11 mouse cellular contexts compared by ENCODE assay signal in the genomic region with DNA sequence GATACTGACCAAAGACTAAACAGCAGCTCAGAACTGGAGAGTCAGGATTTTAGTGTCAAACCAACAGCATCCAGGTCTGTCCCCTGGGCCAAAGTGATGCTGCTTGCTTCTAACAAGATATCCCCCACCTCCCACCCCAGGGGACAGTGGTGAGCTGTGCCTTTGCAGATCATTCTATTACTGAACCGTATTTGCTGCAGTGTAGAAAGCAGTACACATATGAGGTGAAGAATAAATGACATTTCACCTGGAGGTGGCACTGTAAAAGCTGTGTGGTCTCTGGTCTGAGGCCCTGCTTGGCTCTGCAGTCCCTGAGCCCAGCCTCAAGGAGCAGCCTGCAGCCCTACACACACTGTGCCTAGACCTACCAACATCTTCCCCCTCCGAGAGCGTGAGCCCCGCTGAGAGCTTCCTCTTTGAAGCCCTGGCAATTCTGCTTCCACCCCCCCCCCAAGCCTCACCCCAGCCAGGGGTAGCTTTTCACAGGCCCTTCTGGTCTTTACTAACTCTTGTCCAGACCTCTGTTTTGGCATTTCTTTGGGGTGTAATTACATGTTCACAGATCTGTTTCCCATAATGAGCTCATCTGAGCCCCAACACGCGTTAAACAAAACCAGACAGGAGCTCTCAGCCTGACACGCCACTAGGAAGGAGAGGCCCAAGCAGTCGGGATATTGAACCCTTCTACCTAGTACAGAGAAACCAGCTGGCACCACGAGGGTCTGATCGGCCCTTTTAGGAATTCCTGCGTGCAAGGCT. TPM values are rescaled to one million over a fixed set of nuclear protein-coding genes. Genes with fewer than 3 reads are reported as not detected.
DNase-seq lines count a peak whose midpoint lies in the region; ATAC-seq and TF ChIP-seq lines count a peak whose summit lies in the region.
"Had no signal": no experiment of that assay in that cellular context is flagged by ENCODE, and none has a peak within 500 bp of the region (broad histone marks: within the 10 kb centered on the region; RNA-seq: fewer than 3 reads in every experiment).

No protein-coding gene starts in this region.

- H3K36me3 ChIP-seq in heart, embryonic 13.5 days: peaks cover 9% of the 10 kb centered on the region; the same call in 1 of the 2 replicates
- peaks cover 48% of the 10 kb centered on the region for H3K36me3 ChIP-seq in embryonic facial prominence, embryonic 10.5 days (replicated peaks)
- no peaks in the 10 kb centered on the region; the same call in 1 of the 2 replicates for H3K36me3 ChIP-seq in forebrain, postnatal 0 days (ENCODE audit: insufficient read depth)
- H3K36me3 ChIP-seq in midbrain, embryonic 12.5 days: peaks cover 12% of the 10 kb centered on the region
- H3K36me3 ChIP-seq: heart, embryonic 15.5 days had no signal

- H3K27ac ChIP-seq in heart, embryonic 13.5 days (replicated peaks): no peak overlapping the region
- H3K27ac ChIP-seq in embryonic facial prominence, embryonic 10.5 days (replicated peaks): peak overlapping the region; percentile 82
- H3K27ac ChIP-seq in forebrain, postnatal 0 days (ENCODE audit: low read depth, low read length): no peak overlapping the region
- H3K27ac ChIP-seq in midbrain, embryonic 12.5 days (replicated peaks): peak overlapping the region; percentile 39
- H3K27ac ChIP-seq: heart, embryonic 15.5 days had no signal

- 0 out of 2 replicates have a peak, but pooled peaks have one; percentile 19 for TF ChIP-seq CTCF in forebrain, postnatal 0 days (IDR thresholded peaks at IDR 0.05; ENCODE audit: low read depth)

- H3K27me3 ChIP-seq in heart, embryonic 13.5 days (replicated peaks): peaks cover 7% of the 10 kb centered on the region; the same call in 1 of the 2 replicates
- H3K27me3 ChIP-seq in embryonic facial prominence, embryonic 10.5 days (replicated peaks; ENCODE audit: low read depth, poor library complexity, severe bottlenecking): peaks cover 36% of the 10 kb centered on the region
- H3K27me3 ChIP-seq in forebrain, postnatal 0 days (ENCODE audit: insufficient read depth, low read length): no peaks in the 10 kb centered on the region
- H3K27me3 ChIP-seq in midbrain, embryonic 12.5 days: peaks cover 47% of the 10 kb centered on the region

- no peak overlapping the region for H3K4me3 ChIP-seq in heart, embryonic 13.5 days
- H3K4me3 ChIP-seq in embryonic facial prominence, embryonic 10.5 days: peak overlapping the region; percentile 36; the same call in 1 of the 2 replicates
- no peak overlapping the region for H3K4me3 ChIP-seq in forebrain, postnatal 0 days (ENCODE audit: low read depth, low read length)
- no peak overlapping the region for H3K4me3 ChIP-seq in midbrain, embryonic 12.5 days
- H3K4me3 ChIP-seq: heart, embryonic 15.5 days had no signal

- no peak overlapping the region for H3K4me2 ChIP-seq in heart, embryonic 13.5 days
- H3K4me2 ChIP-seq in forebrain, postnatal 0 days (ENCODE audit: low read depth): no peak overlapping the region
- no peak overlapping the region for H3K4me2 ChIP-seq in midbrain, embryonic 12.5 days (replicated peaks)
- H3K4me2 ChIP-seq: heart, embryonic 15.5 days; liver, embryonic 11.5 days had no signal

- DNase-seq in heart, adult 8-10 months (ENCODE audit: low spot score): no peak
- peak; percentile 76 for DNase-seq in embryonic facial prominence, embryonic 10.5 days (ENCODE audit: low spot score)
- peak; percentile 14 for DNase-seq in forebrain, postnatal 0 days
- no peak for DNase-seq in frontal cortex, postnatal 10 days (ENCODE audit: low spot score in 2 of 2)
- DNase-seq in cerebellum, postnatal 36 days: no peak
- DNase-seq: kidney, adult 2 months had no signal

- H3K4me1 ChIP-seq in heart, embryonic 13.5 days: peaks cover 55% of the 10 kb centered on the region
- peaks cover 73% of the 10 kb centered on the region for H3K4me1 ChIP-seq in embryonic facial prominence, embryonic 10.5 days
- no peaks in the 10 kb centered on the region; the same call in 1 of the 2 replicates for H3K4me1 ChIP-seq in forebrain, postnatal 0 days (ENCODE audit: insufficient read depth)
- H3K4me1 ChIP-seq in midbrain, embryonic 12.5 days: peaks cover 44% of the 10 kb centered on the region

- no peaks in the 10 kb centered on the region for H3K9me3 ChIP-seq in heart, embryonic 13.5 days
- H3K9me3 ChIP-seq in embryonic facial prominence, embryonic 10.5 days: peaks cover 8% of the 10 kb centered on the region
- H3K9me3 ChIP-seq in forebrain, postnatal 0 days (ENCODE audit: low read length): no peaks in the 10 kb centered on the region
- no peaks in the 10 kb centered on the region for H3K9me3 ChIP-seq in midbrain, embryonic 12.5 days
- H3K9me3 ChIP-seq: heart, embryonic 15.5 days had no signal

- WGBS in heart, embryonic 13.5 days: 55% methylated on average over 11 of the region's 11 CpGs
- 8% methylated on average over 11 of the region's 11 CpGs for WGBS in embryonic facial prominence, embryonic 10.5 days
- 16% methylated on average over 11 of the region's 11 CpGs for WGBS in forebrain, postnatal 0 days
- WGBS in midbrain, embryonic 12.5 days: 9% methylated on average over 11 of the region's 11 CpGs

- peak overlapping the region; percentile 9; the same call in 1 of the 2 replicates for H3K9ac ChIP-seq in heart, embryonic 13.5 days
- no peak overlapping the region for H3K9ac ChIP-seq in forebrain, postnatal 0 days
- H3K9ac ChIP-seq in midbrain, embryonic 12.5 days (replicated peaks): no peak overlapping the region
- H3K9ac ChIP-seq: heart, embryonic 15.5 days had no signal

- no peak for ATAC-seq in heart, embryonic 13.5 days (ENCODE audit: extremely low read depth, insufficient number of reproducible peaks, low FRiP score, low TSS enrichment)
- no peak; the same call in 1 of the 2 replicates for ATAC-seq in forebrain, postnatal 0 days
- ATAC-seq in midbrain, embryonic 12.5 days (ENCODE audit: low FRiP score, low read depth): peak; percentile 55; the same call in 1 of the 2 replicates
- ATAC-seq in megakaryocyte, adult 5-6 weeks (ENCODE audit: poor library complexity, severe bottlenecking): no peak

RNA-seq across cellular contexts. Expression of gene Scube1, which starts 24.8 kb away (rescaled TPM):
- 9.1 and 11.0 TPM in 2 replicates for polyA plus RNA-seq in heart, embryonic 13.5 days (2015; fragmentation: Nextera tagmentation; extraction: Ambion mirVana)
- total RNA-seq in heart, adult 8-10 months (2022): under 1 TPM; 0.59 to 0.97 (median 0.84) TPM
- polyA plus RNA-seq in embryonic facial prominence, embryonic 10.5 days (2016; fragmentation: Nextera tagmentation; extraction: Ambion mirVana): 51.4 and 52.4 TPM in 2 replicates
- total RNA-seq in forebrain, postnatal 0 days (2014; rRNA removed): 28.1 and 33.5 TPM in 2 replicates
- 9.7 and 12.0 TPM in 2 replicates for polyA plus RNA-seq in forebrain, postnatal 0 days (2015; fragmentation: Nextera tagmentation; extraction: Ambion mirVana)
- 24.5 and 30.1 TPM in 2 replicates for polyA plus RNA-seq in midbrain, embryonic 12.5 days (2016; fragmentation: Nextera tagmentation; extraction: Ambion mirVana)
- not detected in 2 replicates for total RNA-seq in megakaryocyte, adult 5-6 weeks (2015)
- total RNA-seq in megakaryocyte, adult 5-6 weeks (2017): not detected in 2 replicates

Comparison
In these comparisons a context has a peak if more than half of its experiments do, and no peak if none do; other contexts are left out.
1. H3K27ac ChIP-seq: peak in embryonic facial prominence, embryonic 10.5 days (single experiment) and midbrain, embryonic 12.5 days (single experiment); none in heart, embryonic 13.5 days (single experiment) and forebrain, postnatal 0 days (single experiment).
2. DNase-seq: peak in embryonic facial prominence, embryonic 10.5 days (single experiment) and forebrain, postnatal 0 days (single experiment); none in heart, adult 8-10 months (single experiment), frontal cortex, postnatal 10 days (0 of 2) and cerebellum, postnatal 36 days (0 of 2).